Mouse (Mus musculus) lung, postnatal 36 days (tissue): ENCODE data around the gene Ropn1l.
A peak's percentile ranks its signal among the peaks of the same experiment; 100 is the strongest.

Experiments used
- DNase-seq: peaks from one replicate; pipeline ENCODE4 v3.0.0; 2022; ENCODE audit warnings: mixed read lengths

The Ropn1l gene

DNA sequence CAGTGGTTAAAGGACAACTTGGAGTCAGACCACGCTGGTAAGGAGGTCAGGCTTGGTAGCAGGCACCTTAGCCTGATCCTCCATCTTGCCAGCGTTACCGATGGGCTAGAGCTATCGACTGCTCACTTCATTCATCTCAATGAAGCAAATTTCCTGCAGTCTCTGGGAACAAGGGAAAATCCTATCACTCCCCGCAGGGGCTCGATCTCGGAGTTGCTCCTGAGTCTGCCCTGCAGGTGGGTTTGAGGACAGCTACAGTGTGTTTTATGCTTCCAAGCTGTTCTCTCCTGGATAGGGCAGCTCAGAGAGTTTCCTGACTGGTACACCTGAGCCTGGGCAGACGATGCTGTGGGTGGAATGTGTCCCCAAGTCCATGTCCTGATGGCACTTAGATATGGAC is 49.2 kb downstream of the Ropn1l start:
- no peak for DNase-seq

- DNase-seq: no peak
Measured at GRCm38 (mm10) chr15:31402200-31402892, 51.2 kb downstream of the Ropn1l start.

GRCm38 (mm10) chr15:31400974-31401373 is 52.6 kb downstream of the Ropn1l start:
- DNase-seq: peak; percentile 17

GRCm38 (mm10) chr15:31398769-31399168 is 54.8 kb downstream of the Ropn1l start:
- no peak for DNase-seq

DNA sequence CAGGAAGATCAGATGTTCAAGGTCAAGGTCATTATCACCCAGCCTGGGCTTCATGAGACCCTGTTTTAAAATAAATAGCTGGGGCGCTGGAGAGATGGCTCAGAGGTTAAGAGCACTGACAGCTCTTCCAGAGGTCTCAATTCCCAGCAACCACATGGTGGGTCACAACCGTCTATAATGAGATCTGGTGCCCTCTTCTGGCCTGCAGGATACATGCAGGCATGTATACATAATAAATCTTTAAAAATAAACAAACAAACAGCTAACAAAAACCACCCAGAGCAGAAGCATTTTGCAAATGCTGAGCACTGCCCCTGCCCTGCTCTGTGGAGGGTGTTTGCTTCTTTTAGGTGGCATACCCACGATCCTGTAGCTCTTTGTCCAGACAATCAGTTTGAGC is 56.2 kb downstream of the Ropn1l start:
- no peak for DNase-seq

GRCm38 (mm10) chr15:31396755-31397154 is 56.8 kb downstream of the Ropn1l start:
- DNase-seq: no peak

GRCm38 (mm10) chr15:31395986-31396385 is 57.6 kb downstream of the Ropn1l start:
- DNase-seq: no peak

- DNase-seq: no peak
Measured at GRCm38 (mm10) chr15:31393402-31393801, 60.1 kb downstream of the Ropn1l start.

- DNase-seq: no peak
Measured at GRCm38 (mm10) chr15:31392705-31393104, 60.8 kb downstream of the Ropn1l start.

DNA sequence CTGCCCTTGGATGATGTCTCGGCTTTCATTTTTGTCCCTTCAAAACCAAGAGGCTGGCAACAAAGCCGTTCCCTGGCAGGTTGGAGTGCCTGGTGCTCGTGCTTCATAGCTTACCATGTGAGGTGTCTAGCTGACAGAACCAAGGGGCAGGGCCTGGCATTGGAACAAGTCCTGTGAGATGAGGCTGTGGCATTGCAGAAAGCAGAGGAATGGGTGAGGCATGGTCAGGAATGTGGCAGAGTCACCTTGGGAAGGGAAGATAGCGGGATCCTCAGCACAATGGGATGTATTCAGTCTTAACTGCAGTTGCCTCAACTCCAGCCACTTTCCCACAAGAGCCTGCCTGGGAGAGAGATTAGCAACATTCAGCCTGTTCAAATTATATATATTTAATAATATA is 61.4 kb downstream of the Ropn1l start:
- no peak for DNase-seq
